Mouse (Mus musculus) kidney, adult 2 months (tissue): Measurements from ENCODE around the gene Gng8. TPM values are rescaled to one million over a fixed set of nuclear protein-coding genes. Genes with fewer than 3 reads are reported as not detected.

Source experiments
- DNase-seq: peaks from one replicate; pipeline ENCODE4 v3.0.0; 2021
- H3K27ac ChIP-seq: fragments of 200-500 bp; 2 replicates; pipeline ENCODE4 v1.5.1; 2012; ENCODE audit warnings: low read depth, low read length, control low read depth, inconsistent platforms; ENCODE audit not compliant: insufficient read depth
- H3K27me3 ChIP-seq: fragments of 200-500 bp; replicated peaks from 2 replicates; pipeline ENCODE4 v1.6.1; 2012; ENCODE audit warnings: mild to moderate bottlenecking, moderate library complexity, low read length, inconsistent platforms; ENCODE audit not compliant: control insufficient read depth, insufficient read depth
- H3K36me3 ChIP-seq: fragments of 200-500 bp; 2 replicates; pipeline ENCODE4 v1.6.1; 2012; ENCODE audit warnings: mild to moderate bottlenecking, moderate library complexity, low read length, inconsistent platforms; ENCODE audit not compliant: control insufficient read depth, insufficient read depth
- H3K4me1 ChIP-seq: fragments of 200-500 bp; 2 replicates; pipeline ENCODE4 v1.6.1; 2011; ENCODE audit warnings: low read length; ENCODE audit not compliant: control insufficient read depth, insufficient read depth
- H3K4me3 ChIP-seq: fragments of 200-500 bp; 2 replicates; pipeline ENCODE4 v1.5.1; 2011; ENCODE audit warnings: mild to moderate bottlenecking, low read depth, low read length, control low read depth; ENCODE audit not compliant: insufficient read depth
- CTCF ChIP-seq: fragments of 200-500 bp; conservative IDR thresholded peaks from 2 replicates; pipeline ENCODE4 v1.5.1; 2011; ENCODE audit warnings: low read depth, mild to moderate bottlenecking, control low read depth, low read length, moderate library complexity, mixed read lengths; ENCODE audit not compliant: insufficient read depth, insufficient read length
- POLR2A ChIP-seq: fragments of 200-500 bp; IDR thresholded peaks from one replicate; pipeline ENCODE4 v1.6.1; 2011; ENCODE audit warnings: low read depth, low read length, control low read depth
- WGBS: fragments of 180-500 bp; shearing (Covaris S2); methylation state at CpG from one replicate; pipeline ENCODE4 v1.1.7; 2018; 5-methylcytosine and 5-hydroxymethylcytosine counted together
- polyA plus RNA-seq: library from polyadenylated mRNA; depleted of rRNA; stranded (reverse); fragments of >200 nt; gene quantifications from 2 replicates; pipeline ENCODE4 v1.2.3, GENCODE M21; 2012

Gene Gng8
- polyA plus RNA-seq, 1 experiment: 3.6 TPM

DNA sequence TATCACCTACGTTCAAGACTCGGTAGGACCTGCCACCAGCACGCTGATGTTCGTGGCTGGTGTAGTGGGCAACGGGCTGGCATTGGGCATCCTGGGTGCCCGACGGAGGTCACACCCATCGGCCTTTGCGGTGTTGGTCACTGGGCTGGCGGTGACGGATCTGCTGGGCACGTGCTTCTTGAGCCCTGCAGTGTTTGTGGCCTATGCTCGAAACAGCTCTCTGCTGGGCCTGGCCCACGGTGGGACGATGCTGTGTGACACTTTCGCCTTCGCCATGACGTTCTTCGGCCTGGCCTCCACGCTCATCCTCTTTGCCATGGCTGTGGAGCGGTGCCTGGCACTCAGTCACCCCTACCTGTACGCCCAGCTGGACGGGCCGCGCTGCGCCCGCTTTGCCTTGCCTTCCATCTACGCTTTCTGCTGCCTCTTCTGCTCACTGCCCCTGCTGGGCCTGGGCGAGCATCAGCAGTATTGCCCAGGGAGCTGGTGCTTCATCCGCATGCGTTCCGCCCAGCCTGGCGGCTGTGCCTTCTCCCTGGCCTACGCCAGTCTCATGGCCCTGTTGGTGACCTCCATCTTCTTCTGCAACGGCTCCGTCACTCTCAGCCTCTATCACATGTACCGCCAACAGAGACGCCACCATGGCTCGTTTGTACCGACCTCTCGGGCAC, 15.4 kb downstream of the Gng8 start:
- Histone ChIP-seq H3K4me3 (peak overlapping the region; percentile 4; the same call in 1 of the 2 replicates), H3K27me3 (no peaks in the 10 kb centered on the region), H3K36me3 (no peaks in the 10 kb centered on the region), H3K27ac (no peak overlapping the region), H3K4me1 (no peaks in the 10 kb centered on the region)
- no peak for TF ChIP-seq CTCF
- no peak for TF ChIP-seq POLR2A
- 92% methylated on average over 41 of the region's 41 CpGs for WGBS
- no peak for DNase-seq

GRCm38 (mm10) chr7:16907842-16908241, 16.3 kb downstream of the Gng8 start:
- no peak for DNase-seq

GRCm38 (mm10) chr7:16908367-16908766, 16.8 kb downstream of the Gng8 start:
- whole genome bisulfite sequencing: 30% methylated on average over 11 of the region's 11 CpGs
- no peak for DNase-seq
- Histone ChIP-seq H3K27me3 (no peaks in the 10 kb centered on the region), H3K4me3 (no peak overlapping the region), H3K4me1 (no peaks in the 10 kb centered on the region), H3K36me3 (no peaks in the 10 kb centered on the region), H3K27ac (no peak overlapping the region)
- no peak for TF ChIP-seq POLR2A
- TF ChIP-seq CTCF: no peak

More at GRCm38 (mm10) chr7:16907842-16908241, 16.3 kb downstream of the Gng8 start:
- TF ChIP-seq CTCF (no peak), POLR2A (no peak)
- no peak overlapping the region for H3K27ac ChIP-seq
- 43% methylated on average over 7 of the region's 7 CpGs for WGBS
- no peak overlapping the region for H3K4me3 ChIP-seq
- no peaks in the 10 kb centered on the region for H3K36me3 ChIP-seq
- H3K4me1 ChIP-seq: no peaks in the 10 kb centered on the region
- H3K27me3 ChIP-seq: no peaks in the 10 kb centered on the region

- no peak overlapping the region for H3K27ac ChIP-seq
- WGBS: 60% methylated on average over 11 of the region's 11 CpGs
- H3K27me3 ChIP-seq: no peaks in the 10 kb centered on the region
- H3K36me3 ChIP-seq: no peaks in the 10 kb centered on the region
- no peaks in the 10 kb centered on the region for H3K4me1 ChIP-seq
- H3K4me3 ChIP-seq: no peak overlapping the region
- no peak for DNase-seq
- TF ChIP-seq CTCF: no peak
- no peak for TF ChIP-seq POLR2A
Measured at GRCm38 (mm10) chr7:16908859-16909258, 17.3 kb downstream of the Gng8 start.

GRCm38 (mm10) chr7:16909909-16910308, 18.3 kb downstream of the Gng8 start:
- Histone ChIP-seq H3K4me3 (no peak overlapping the region), H3K27ac (no peak overlapping the region), H3K4me1 (no peaks in the 10 kb centered on the region), H3K36me3 (no peaks in the 10 kb centered on the region), H3K27me3 (no peaks in the 10 kb centered on the region)
- no peak for TF ChIP-seq POLR2A
- TF ChIP-seq CTCF: no peak
- no peak for DNase-seq
- 32% methylated on average over 10 of the region's 10 CpGs for WGBS

DNA sequence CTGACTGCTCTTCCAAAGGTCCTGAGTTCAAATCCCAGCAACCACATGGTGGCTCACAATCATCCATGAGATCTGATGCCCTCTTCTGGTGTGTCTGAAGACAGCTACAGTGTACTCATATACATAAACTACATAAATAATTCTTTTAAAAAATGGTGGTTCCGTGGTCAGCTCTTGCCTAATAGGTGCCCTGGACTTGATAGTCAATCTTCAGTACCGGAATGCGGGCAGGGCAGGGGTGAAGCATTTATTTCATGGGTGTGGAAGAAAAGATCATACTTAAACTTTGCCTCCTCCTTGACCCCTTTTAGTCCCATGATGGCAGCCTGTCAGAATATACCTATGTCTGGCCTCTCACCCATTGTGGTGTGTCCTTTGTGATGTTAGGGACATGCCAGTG, 20.3 kb downstream of the Gng8 start:
- no peak overlapping the region for H3K27ac ChIP-seq
- no peak overlapping the region for H3K4me3 ChIP-seq
- no peaks in the 10 kb centered on the region for H3K27me3 ChIP-seq
- no peaks in the 10 kb centered on the region for H3K4me1 ChIP-seq
- no peak for DNase-seq
- 0 out of 2 replicates have a peak, but pooled peaks cover 1% of the 10 kb centered on the region for H3K36me3 ChIP-seq
- WGBS: 91% methylated on average over 3 of the region's 3 CpGs
- no peak for TF ChIP-seq CTCF
- TF ChIP-seq POLR2A: no peak

GRCm38 (mm10) chr7:16912360-16912759, 20.8 kb downstream of the Gng8 start:
- Histone ChIP-seq H3K36me3 (0 out of 2 replicates have a peak, but pooled peaks cover 2% of the 10 kb centered on the region), H3K27me3 (no peaks in the 10 kb centered on the region), H3K4me1 (no peaks in the 10 kb centered on the region), H3K27ac (no peak overlapping the region), H3K4me3 (no peak overlapping the region)
- 67% methylated on average over 6 of the region's 6 CpGs for WGBS
- TF ChIP-seq CTCF (no peak), POLR2A (no peak)
- peak; percentile 48 for DNase-seq

- DNase-seq: peak; percentile 78
- peak; percentile 86 for TF ChIP-seq CTCF
- TF ChIP-seq POLR2A: no peak
- no peaks in the 10 kb centered on the region for H3K4me1 ChIP-seq
- no peak overlapping the region for H3K4me3 ChIP-seq
- 0 out of 2 replicates have a peak, but pooled peaks cover 2% of the 10 kb centered on the region for H3K36me3 ChIP-seq
- WGBS: 26% methylated on average over 10 of the region's 10 CpGs
- H3K27me3 ChIP-seq: no peaks in the 10 kb centered on the region
- no peak overlapping the region for H3K27ac ChIP-seq
Measured at GRCm38 (mm10) chr7:16913806-16914452, 22.3 kb downstream of the Gng8 start.
